Mouse (Mus musculus): ENCODE measurements around the gene Slc34a3.

DNA sequence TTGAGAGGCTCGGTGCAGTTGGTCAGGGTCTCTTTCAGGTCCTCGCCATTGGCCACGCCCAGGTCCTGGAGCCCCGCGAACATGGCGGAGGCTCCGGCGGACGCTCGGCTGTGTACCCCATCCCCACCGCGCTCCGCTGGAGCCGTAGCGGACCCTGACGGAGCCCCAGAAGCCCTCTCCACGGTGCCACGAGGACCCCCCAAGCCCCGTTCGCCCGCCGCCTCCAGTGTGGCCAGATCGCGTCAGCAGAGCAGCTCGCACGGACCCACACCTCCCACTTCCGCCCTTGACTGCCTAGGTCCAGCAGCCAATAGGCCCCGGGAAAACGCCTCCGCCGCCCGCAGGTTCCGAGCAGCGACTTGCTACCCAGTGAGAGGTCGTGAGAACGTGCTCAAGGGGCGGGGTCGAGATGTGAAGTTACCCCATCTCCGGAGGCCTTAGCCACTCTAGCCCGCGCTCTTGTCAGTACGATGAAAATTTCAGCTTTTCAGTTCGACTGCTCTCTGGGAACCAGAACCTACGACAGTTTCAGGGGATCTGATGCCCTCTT lies 23.0 kb downstream of the Slc34a3 start, which contains the start of gene Nelfb:
- no peak for TF ChIP-seq CTCF (conservative IDR thresholded peaks at IDR 0.05; ENCODE audit: low read length)
- TF ChIP-seq POU5F1 (IDR thresholded peaks at IDR 0.05; ENCODE audit: borderline replicate concordance, low read length): no peak
- no peak for TF ChIP-seq NANOG (IDR thresholded peaks at IDR 0.05; ENCODE audit: borderline replicate concordance, low read length)
